Mouse (Mus musculus) stomach, postnatal 0 days (tissue): ENCODE results near the gene Agpat4. TPM values are rescaled to one million over a fixed set of nuclear protein-coding genes. Genes with fewer than 3 reads are reported as not detected.

Experiments
- ATAC-seq: fragments of 200-750 bp; cut with Nextera tagmentation; 2 replicates; pipeline ENCODE4 v1.8.0; 2017; ENCODE audit not compliant: low FRiP score, low TSS enrichment
- DNase-seq: peaks from one replicate; pipeline ENCODE4 v3.0.0-alpha.2; 2016; ENCODE audit warnings: low spot score
- H3K27ac ChIP-seq: fragments of 300-500 bp; sonication (generic); replicated peaks from 2 replicates; pipeline ENCODE4 v1.5.1; 2014; ENCODE audit warnings: mild to moderate bottlenecking, control low read depth
- H3K27me3 ChIP-seq: fragments of 300-500 bp; sonication (generic); 2 replicates; pipeline ENCODE4 v1.6.1; 2014; ENCODE audit warnings: low read length; ENCODE audit not compliant: control insufficient read depth, insufficient read depth
- H3K36me3 ChIP-seq: fragments of 300-500 bp; sonication (generic); 2 replicates; pipeline ENCODE4 v1.6.1; 2014; ENCODE audit warnings: low read length, mixed read lengths; ENCODE audit not compliant: control insufficient read depth, insufficient read depth
- H3K4me1 ChIP-seq: fragments of 300-500 bp; sonication (generic); replicated peaks from 2 replicates; pipeline ENCODE4 v1.6.1; 2014; ENCODE audit warnings: antibody characterized with exemption; ENCODE audit not compliant: control insufficient read depth, insufficient read depth
- H3K4me2 ChIP-seq: fragments of 300-500 bp; sonication (generic); replicated peaks from 2 replicates; pipeline ENCODE4 v1.6.1; 2014; ENCODE audit warnings: low read depth, mild to moderate bottlenecking, control low read depth, moderate library complexity
- H3K4me3 ChIP-seq: fragments of 300-500 bp; sonication (generic); 2 replicates; pipeline ENCODE4 v1.5.1; 2014; ENCODE audit warnings: low read depth, low read length, control low read depth
- H3K9ac ChIP-seq: fragments of 300-500 bp; sonication (generic); 2 replicates; pipeline ENCODE4 v1.6.1; 2014; ENCODE audit warnings: mild to moderate bottlenecking, low read length, control low read depth, mixed read lengths
- H3K9me3 ChIP-seq: fragments of 300-500 bp; sonication (generic); 2 replicates; pipeline ENCODE4 v1.6.1; 2016; ENCODE audit warnings: low read length; ENCODE audit not compliant: control insufficient read depth
- CTCF ChIP-seq: IDR thresholded peaks from 2 replicates; pipeline ENCODE4 v1.5.1; 2016; ENCODE audit warnings: antibody characterized with exemption, low read depth, mild to moderate bottlenecking, moderate library complexity
- EP300 ChIP-seq: optimal IDR thresholded peaks from 2 replicates; pipeline ENCODE3; 2016; ENCODE audit warnings: antibody characterized with exemption
- WGBS: fragments of 180-500 bp; shearing (Covaris S2); extraction: QIAGEN DNeasy Blood & Tissue Kit; methylation state at CpG from one replicate; pipeline ENCODE4 v1.1.7; 2014; 5-methylcytosine and 5-hydroxymethylcytosine counted together
- polyA plus RNA-seq: library from polyadenylated mRNA; unstranded; fragments of >200 nt; fragmentation: Nextera tagmentation; extraction: Ambion mirVana; gene quantifications from 2 replicates; pipeline ENCODE4 v1.2.1, GENCODE M21; 2015

The Agpat4 gene
- polyA plus RNA-seq, 1 experiment from 2014 or later: 18.7 TPM

DNA sequence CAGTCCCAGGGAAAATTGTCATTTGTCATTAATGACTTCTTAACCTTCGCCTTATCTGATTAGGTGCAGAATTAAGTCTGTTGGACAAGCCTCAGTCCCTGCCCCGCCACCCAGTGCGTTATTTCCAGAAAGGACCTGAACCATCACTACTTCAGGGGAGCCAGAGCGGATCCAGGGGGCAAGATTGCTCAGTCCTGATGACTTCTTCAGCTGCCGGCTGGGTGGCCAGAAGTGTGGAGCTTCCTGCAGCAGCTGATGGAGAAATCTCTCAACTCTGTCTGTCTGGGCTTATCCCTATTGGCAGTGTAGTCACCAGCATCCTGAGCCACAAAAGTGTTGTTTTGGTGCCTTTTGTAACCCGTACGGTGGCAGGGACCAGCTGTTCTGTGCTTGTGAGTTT is 60.8 kb downstream of the Agpat4 start:
- H3K4me1 ChIP-seq: no peaks in the 10 kb centered on the region
- no peaks in the 10 kb centered on the region for H3K36me3 ChIP-seq
- H3K4me2 ChIP-seq: no peak overlapping the region
- H3K4me3 ChIP-seq: no peak overlapping the region
- no peak for DNase-seq
- no peak for TF ChIP-seq EP300
- TF ChIP-seq CTCF: no peak
- whole genome bisulfite sequencing: 68% methylated on average over 7 of the region's 7 CpGs
- H3K9me3 ChIP-seq: peaks cover 5% of the 10 kb centered on the region; the same call in 1 of the 2 replicates
- no peak overlapping the region for H3K9ac ChIP-seq
- no peak overlapping the region for H3K27ac ChIP-seq
- no peaks in the 10 kb centered on the region for H3K27me3 ChIP-seq
- ATAC-seq: no peak

DNA sequence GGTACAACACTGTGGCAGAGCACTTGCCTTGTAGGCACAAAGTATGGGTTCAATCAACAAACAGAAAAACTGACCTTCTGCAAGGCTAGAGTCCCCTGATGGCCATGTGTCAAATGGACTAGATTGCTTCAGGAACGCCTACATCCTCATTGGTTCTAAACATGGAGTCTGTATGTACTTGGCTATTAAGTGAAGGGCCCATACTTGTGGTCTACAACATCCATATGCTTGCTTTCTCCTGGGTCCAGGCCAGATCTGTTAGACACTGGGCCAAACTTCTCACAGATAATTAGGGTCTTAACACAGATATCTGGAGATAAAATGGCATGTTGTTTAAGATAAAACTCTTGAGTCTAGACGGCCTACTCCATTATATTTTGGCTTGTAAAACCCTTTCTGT is 61.3 kb downstream of the Agpat4 start:
- TF ChIP-seq EP300 (no peak), CTCF (no peak)
- no peaks in the 10 kb centered on the region for H3K36me3 ChIP-seq
- H3K4me3 ChIP-seq: no peak overlapping the region
- WGBS: 68% methylated on average over 2 of the region's 2 CpGs
- DNase-seq (no peak), ATAC-seq (no peak)
- no peaks in the 10 kb centered on the region for H3K4me1 ChIP-seq
- no peak overlapping the region for H3K4me2 ChIP-seq
- no peak overlapping the region for H3K9ac ChIP-seq
- H3K9me3 ChIP-seq: peaks cover 5% of the 10 kb centered on the region; the same call in 1 of the 2 replicates
- no peak overlapping the region for H3K27ac ChIP-seq
- no peaks in the 10 kb centered on the region for H3K27me3 ChIP-seq

DNA sequence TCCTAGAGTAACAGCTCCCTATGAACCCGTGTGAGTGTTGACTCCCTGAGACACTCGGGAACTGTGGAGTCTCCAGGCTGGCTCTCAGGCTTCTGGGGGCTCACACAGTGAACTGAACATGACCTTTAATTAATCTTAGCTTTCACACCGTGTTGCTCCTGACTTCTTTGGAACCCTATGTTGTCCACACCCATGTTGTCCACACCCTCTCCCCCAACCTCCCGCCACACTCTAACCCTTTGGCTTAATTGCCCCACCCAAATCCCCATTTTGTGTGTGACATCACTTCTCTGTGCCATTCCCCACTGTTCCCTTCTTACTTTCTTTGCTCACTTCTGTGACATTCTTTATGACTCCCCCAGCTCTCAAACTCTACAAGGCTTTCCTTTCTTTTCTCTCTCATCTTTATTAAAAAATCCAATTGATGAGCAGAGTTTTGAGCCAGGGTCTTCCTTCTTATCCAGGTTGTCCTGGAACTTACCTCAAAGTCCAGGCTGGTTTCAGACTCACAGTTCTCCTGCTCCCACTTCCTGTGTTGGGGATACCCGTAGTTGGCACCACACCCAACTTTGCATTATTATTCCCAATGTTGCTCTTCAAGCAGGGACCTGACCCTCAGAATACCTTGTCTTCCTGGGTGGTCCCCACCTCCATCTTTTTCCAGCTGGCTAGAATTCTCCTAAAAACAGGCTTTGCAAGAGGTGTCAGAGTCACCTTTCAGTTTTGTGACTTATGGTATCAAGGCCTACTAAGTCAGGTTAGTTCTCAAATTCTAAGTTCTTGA is 64.4 kb downstream of the Agpat4 start:
- H3K27ac ChIP-seq: no peak overlapping the region
- H3K27me3 ChIP-seq: no peaks in the 10 kb centered on the region
- no peak overlapping the region for H3K4me2 ChIP-seq
- H3K36me3 ChIP-seq: no peaks in the 10 kb centered on the region
- no peak overlapping the region for H3K4me3 ChIP-seq
- H3K9me3 ChIP-seq: no peaks in the 10 kb centered on the region
- ATAC-seq (no peak), DNase-seq (no peak)
- no peak overlapping the region for H3K9ac ChIP-seq
- no peak for TF ChIP-seq CTCF
- no peaks in the 10 kb centered on the region for H3K4me1 ChIP-seq
- 45% methylated on average over 5 of the region's 5 CpGs for WGBS

DNA sequence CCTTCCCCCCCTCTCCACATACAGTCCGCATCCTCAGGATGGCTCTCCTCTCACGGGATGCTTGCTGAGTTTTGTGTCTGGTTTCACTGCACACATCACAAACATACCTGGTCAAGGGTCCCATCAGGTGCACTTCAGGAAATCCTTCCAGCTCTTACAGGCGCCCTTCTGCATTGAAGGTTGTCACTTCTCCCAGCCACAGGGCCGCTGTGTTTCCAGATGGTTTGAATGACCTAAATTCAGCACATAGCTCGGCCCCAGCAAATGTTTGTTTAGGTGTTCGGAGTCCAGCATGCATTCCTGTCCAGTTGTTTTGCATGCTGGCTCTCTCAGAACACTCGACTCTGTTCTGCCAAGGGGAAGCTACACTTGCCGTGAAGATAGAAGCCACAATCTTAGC is 65.8 kb downstream of the Agpat4 start:
- H3K9me3 ChIP-seq: no peaks in the 10 kb centered on the region
- ATAC-seq: no peak

DNA sequence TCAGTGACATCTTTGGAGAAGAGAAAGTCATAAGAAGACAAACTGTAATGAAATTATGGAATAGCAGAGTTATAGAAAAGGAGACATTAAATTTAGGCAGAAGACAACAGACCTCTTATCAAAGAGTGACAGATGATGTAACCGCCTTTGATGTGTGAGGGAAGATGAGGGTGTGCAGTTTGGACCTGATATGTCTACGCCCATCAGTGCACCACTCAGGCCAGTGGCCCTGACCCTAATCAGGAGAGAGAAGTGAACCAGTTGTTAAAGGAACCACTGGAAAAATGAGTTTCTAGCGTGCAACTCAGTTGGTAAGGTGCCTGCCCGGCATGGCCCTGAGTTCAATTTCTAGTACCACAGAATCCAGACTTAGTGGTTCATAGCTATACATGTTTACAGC is 67.4 kb downstream of the Agpat4 start:
- H3K4me2 ChIP-seq: no peak overlapping the region
- H3K27ac ChIP-seq: no peak overlapping the region
- ATAC-seq: no peak
- H3K9me3 ChIP-seq: no peaks in the 10 kb centered on the region
- TF ChIP-seq EP300 (no peak), CTCF (no peak)
- H3K36me3 ChIP-seq: no peaks in the 10 kb centered on the region
- no peak for DNase-seq
- WGBS: 91% methylated on average over 4 of the region's 4 CpGs
- H3K4me1 ChIP-seq: no peaks in the 10 kb centered on the region
- no peaks in the 10 kb centered on the region for H3K27me3 ChIP-seq
- no peak overlapping the region for H3K9ac ChIP-seq
- no peak overlapping the region for H3K4me3 ChIP-seq

More for the DNA sequence above, 65.8 kb downstream of the Agpat4 start:
- TF ChIP-seq CTCF: no peak
- no peak for TF ChIP-seq EP300
- H3K36me3 ChIP-seq: no peaks in the 10 kb centered on the region
- no peak for DNase-seq
- no peak overlapping the region for H3K4me3 ChIP-seq
- no peaks in the 10 kb centered on the region for H3K4me1 ChIP-seq
- H3K4me2 ChIP-seq: no peak overlapping the region
- no peak overlapping the region for H3K9ac ChIP-seq
- 65% methylated on average over 8 of the region's 8 CpGs for WGBS
- H3K27me3 ChIP-seq: no peaks in the 10 kb centered on the region
- H3K27ac ChIP-seq: no peak overlapping the region

DNA sequence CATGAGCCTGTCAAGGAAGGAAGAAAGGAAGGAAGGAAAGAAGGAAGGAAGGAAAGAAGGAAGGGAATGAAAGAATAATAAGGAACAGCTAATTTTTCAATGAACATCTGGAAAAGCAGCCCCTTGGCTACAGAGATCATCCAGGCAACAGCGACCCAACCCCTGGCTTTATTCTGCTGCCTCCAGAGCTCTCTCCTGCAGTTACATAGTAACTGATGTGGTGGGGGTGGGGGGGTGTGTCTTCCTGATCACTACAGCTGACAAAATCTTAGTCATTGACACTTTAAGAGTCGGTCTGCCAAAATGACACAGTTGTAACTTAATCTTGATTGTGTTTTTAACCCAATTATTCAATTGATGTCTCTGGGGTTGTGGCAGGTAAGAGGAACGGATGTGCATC is 67.8 kb downstream of the Agpat4 start:
- no peaks in the 10 kb centered on the region for H3K9me3 ChIP-seq
- DNase-seq: no peak
- H3K27ac ChIP-seq: no peak overlapping the region
- H3K36me3 ChIP-seq: no peaks in the 10 kb centered on the region
- TF ChIP-seq EP300: no peak
- no peak for TF ChIP-seq CTCF
- H3K4me1 ChIP-seq: no peaks in the 10 kb centered on the region
- H3K4me3 ChIP-seq: no peak overlapping the region
- WGBS: 66% methylated on average over 3 of the region's 3 CpGs
- no peak overlapping the region for H3K9ac ChIP-seq
- no peak overlapping the region for H3K4me2 ChIP-seq
- ATAC-seq: no peak
- H3K27me3 ChIP-seq: no peaks in the 10 kb centered on the region
